Mouse (Mus musculus) MN1 (cell line): ENCODE measurements around the gene Ptgis.

ENCODE experiments used
- DNase-seq: peaks from one replicate; pipeline ENCODE4 v3.0.0-alpha.2; 2016; ENCODE audit warnings: low spot score

Gene Ptgis

GRCm38 (mm10) chr2:167150135-167150534 lies 90.3 kb downstream of the Ptgis start:
- no peak for DNase-seq

DNA sequence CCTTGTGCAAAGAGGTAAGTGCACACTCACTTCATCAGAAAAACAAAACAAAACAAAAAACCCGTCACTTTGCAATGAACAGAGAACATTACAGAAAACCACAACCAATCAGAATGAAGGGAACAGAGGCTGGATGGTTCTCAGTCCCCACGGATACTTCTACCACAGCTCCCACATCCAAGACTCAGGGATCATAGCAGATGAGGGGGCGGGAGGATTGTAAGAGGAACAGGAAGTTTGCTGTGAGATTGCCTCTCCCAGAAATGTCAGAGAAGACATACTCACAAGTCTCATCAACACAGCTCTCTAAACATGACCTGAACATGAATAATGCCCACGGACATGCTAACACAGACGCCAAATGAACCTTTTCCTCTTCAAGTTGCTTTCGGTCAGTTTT lies 91.4 kb downstream of the Ptgis start:
- no peak for DNase-seq

DNA sequence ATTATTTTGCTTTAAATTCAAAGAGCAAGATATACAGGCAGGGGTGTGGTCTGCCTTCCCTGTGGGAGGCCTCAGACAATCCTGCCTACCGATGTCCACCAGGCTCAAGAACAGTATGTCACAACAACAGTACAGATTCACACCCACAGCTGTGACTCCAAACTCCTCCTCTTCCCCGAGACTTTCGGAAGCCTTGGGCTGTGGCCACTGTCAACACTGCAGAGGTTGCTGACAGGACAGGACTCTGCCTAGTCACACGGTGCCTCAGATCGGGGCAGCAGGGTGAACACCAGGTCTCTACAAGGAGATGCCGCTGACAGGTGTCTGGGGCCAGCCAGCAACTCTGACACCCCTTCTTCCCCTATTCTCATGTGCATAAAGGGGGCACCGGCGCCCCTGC lies 92.7 kb downstream of the Ptgis start:
- DNase-seq = no peak

GRCm38 (mm10) chr2:167145904-167146303 lies 94.5 kb downstream of the Ptgis start:
- DNase-seq = no peak

DNA sequence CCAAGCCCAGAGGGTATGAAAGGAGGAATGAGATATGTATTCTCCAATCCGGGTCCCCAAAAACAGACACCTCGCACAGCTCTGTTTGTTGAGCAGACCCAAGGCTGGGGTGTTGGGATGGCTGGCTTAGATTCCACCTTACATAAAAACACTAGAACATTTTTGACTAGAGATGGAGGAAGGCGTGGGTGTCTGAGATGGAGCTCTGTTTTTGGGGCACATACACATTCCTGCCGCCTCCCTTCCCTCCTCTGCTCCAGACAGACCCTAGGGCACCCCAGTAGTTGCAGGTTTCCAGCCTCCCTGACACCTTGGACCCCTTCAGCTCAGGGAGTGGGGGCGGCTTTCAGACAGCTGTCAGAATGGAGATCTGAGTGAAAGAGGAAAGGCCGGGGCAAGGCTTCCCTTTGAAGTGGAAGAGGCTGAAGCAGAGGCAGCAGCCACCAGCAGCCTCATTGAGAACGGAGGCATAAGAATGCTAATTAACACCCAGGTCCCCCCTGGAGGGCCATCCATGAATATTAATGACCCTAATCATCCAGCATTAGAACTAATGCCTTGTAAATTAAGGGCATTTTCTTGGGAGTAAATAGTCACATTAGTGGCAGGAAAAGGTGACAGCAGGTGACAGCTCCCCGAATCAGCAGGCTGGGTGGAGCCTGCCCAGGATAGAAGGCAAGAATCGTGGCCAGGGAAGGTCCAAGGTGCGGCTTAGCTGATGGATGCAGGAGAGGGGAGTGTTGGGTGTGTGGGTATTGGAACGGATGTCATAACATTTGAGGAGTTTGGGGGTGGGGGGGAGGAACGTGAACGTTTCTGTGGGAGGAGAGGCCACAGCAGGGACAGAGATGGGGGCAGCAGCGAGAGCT lies 95.7 kb downstream of the Ptgis start:
- DNase-seq = no peak

DNA sequence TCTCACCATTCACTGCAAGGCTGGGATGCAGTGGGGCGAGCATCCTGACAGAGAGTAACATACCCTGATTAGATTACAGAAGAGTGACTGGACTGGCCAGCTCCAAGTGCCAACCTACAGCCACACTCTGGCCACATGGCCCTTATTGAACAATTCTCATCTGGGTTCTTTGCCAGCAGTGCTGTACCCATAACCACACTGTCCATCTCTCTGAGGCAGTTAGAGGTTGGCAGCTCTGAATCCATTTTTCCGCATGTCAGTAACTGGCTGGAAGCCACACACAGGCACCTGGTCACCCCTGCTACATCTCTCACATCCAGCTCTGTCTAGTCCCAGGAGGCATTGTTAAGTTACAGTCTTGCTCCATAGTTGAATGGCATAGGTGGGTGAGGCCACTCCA lies 96.5 kb downstream of the Ptgis start:
- peak; percentile 90 for DNase-seq

GRCm38 (mm10) chr2:167142282-167142681 lies 98.1 kb downstream of the Ptgis start:
- DNase-seq = no peak

DNA sequence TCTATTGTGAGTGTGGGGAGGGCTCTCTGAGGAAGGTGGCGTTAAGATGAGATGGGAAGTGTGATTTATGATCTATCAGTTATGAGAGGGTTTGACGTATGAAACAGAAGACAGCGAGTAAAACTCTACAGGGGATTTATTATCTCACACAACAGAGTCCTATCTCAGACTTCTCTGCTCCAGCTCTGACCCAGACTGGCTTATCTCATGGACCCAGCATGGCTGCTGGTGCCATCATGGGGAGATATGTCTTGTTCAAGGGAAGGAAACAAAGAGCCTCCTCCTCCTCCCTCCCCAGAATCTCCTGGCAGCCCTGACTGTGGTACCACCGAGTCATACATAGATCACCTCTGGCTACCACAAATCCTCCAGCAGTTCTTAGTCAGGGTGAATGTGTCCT lies 98.6 kb downstream of the Ptgis start:
- DNase-seq = no peak
